Mouse (Mus musculus): ENCODE data around the gene Vsnl1.

The Vsnl1 gene

GRCm38 (mm10) chr12:11279886-11280285, 156.5 kb downstream of the Vsnl1 start:
- no peak for DNase-seq (ENCODE audit: low read depth in 1 of 2, low spot score in 2 of 2)

GRCm38 (mm10) chr12:11277207-11277606, 159.2 kb downstream of the Vsnl1 start:
- no peak for DNase-seq (ENCODE audit: low read depth in 1 of 2, low spot score in 2 of 2)

- DNase-seq (ENCODE audit: low read depth in 1 of 2, low spot score in 2 of 2): no peak
Observed at GRCm38 (mm10) chr12:11276632-11277031, 159.8 kb downstream of the Vsnl1 start.
